Mouse (Mus musculus) heart, adult 2 months (tissue): ENCODE results near the gene Slc24a3.

Experiments used
- CTCF ChIP-seq: fragments of 200-600 bp; IDR thresholded peaks from 2 replicates; pipeline ENCODE4 v1.8.1; 2022; ENCODE audit warnings: antibody characterized with exemption, mild to moderate bottlenecking, moderate library complexity
- EP300 ChIP-seq: fragments of 200-500 bp; IDR thresholded peaks from 2 replicates; pipeline ENCODE4 v1.6.1; 2011; ENCODE audit warnings: low read depth, low read length, control low read depth; ENCODE audit not compliant: insufficient read depth
- POLR2A ChIP-seq: fragments of 200-500 bp; IDR thresholded peaks from 2 replicates; pipeline ENCODE4 v1.6.1; 2011; ENCODE audit warnings: mild to moderate bottlenecking, low read depth, low read length, control low read depth; ENCODE audit not compliant: insufficient read depth

- TF ChIP-seq CTCF (no peak), POLR2A (no peak), EP300 (no peak)
Measured at GRCm38 (mm10) chr2:145405746-145406145, 238.2 kb downstream of the Slc24a3 start.
